Mouse (Mus musculus) NIH3T3 (cell line): ENCODE measurements around the gene Entpd3.

Source experiments
- DNase-seq: peaks from one replicate; pipeline ENCODE4 v3.0.0-alpha.2; 2012; ENCODE audit warnings: low read depth

Gene Entpd3

GRCm38 (mm10) chr9:120581941-120582618 lies 42.5 kb downstream of the Entpd3 start:
- peak; percentile 70 for DNase-seq

GRCm38 (mm10) chr9:120582619-120583308 lies 43.1 kb downstream of the Entpd3 start:
- DNase-seq: peak; percentile 93

DNA sequence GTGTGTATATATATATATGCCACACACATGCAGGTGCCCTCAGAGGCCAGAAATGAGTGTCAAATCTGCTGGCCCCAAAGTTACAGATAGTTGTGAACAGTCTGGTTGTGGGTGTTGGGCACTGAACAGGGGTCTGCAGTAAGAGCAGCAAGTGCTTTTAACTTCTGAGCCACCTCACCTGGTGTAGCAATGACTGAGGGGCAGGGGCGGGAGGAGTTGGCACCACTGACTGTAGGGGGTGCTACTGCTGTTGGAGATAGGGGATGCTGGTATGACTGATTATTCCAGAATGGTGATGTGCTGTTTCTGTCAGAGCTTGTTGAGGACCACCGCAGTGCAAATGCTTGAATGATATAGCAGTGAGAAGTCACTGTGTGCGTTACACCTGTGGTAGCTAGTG lies 43.7 kb downstream of the Entpd3 start:
- DNase-seq: no peak

DNA sequence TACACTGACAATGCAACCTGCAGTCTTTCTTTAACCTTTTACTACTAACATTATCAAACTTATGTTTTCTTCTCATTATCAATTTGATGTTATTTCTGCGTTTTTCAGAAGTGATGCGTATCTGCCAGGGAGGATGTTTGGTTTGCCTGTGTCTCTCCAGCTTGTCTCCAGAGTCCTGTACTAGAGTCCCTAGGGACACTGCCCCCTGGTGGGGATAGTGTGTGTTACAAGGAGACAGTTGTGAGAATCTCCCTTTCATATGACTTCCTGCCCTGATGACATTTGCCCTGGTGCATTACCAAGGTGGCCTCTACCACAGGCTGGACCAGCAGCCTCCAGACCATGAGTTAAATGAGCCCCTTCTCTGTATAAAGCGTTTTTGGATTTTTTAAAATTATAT lies 46.9 kb downstream of the Entpd3 start:
- peak; percentile 81 for DNase-seq

- peak; percentile 85 for DNase-seq
Measured at GRCm38 (mm10) chr9:120591490-120591889, 51.9 kb downstream of the Entpd3 start.

- DNase-seq: peak; percentile 63
Measured at GRCm38 (mm10) chr9:120593383-120594101, 53.9 kb downstream of the Entpd3 start.

- DNase-seq: no peak
Measured at GRCm38 (mm10) chr9:120594839-120595238, 55.2 kb downstream of the Entpd3 start.

GRCm38 (mm10) chr9:120595306-120595705 lies 55.7 kb downstream of the Entpd3 start:
- no peak for DNase-seq

DNA sequence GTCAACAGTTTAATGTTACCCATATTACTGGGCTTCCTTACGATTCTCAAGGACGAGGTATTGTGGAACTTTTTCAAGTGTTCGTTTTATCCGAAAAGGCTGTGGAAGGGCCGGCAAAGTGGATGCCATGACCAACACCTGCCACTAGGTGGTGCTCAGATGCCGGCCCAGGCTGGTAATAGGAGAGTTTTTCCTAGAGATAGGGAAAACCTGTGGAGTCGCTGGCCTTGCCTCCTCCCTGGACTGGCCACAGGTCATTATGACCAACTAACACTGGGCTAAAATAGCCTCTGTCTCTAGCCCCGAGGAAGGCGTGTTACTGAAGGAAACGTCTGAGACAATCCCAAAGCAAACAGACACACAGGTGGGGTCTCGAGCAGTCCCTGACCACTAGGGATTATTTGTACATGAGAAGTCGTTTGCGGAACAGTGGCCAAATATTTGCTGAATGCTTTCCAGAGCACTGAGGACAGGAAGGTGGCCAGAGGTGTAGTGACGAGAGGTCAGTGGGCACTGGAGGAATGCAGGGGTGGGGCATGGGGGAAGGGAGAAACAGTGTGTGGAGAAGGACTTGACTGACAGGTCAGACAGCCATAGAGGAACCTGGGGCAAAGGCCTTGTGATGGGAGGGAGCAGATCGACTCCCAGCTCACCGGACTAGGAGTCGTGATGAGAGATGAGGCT lies 62.0 kb downstream of the Entpd3 start:
- DNase-seq: peak; percentile 86

DNA sequence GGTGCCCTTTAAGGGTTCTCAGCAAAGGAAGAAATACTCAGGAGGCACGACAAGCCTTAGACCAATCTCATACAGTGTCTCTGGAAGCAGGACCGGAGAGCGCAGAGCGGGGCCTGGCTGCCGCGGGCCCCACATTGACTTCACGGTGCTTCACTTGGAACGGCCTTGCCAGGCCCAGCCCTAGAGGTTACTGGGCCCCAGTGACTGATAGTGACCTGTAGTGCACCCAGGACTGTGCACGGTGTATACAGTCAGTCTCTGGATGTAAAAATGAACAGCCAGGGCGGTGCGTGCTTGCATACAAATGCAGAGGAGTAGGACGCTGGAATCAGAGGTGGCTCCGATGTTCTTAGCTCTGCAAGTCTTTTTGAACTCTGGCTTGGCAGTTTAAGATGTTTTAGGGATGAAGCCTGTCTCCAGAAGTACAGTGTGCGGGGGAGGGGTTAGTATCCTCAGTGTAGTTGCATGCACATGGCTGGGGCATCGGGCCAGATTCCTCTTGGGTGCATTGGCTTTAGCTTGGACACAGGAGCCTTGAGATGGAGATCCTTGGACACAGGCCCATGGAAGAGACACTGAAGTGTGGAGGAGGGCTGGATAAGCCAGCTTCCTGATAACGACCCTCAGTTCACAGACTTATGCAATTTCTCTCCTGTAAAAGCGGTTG lies 62.7 kb downstream of the Entpd3 start:
- peak; percentile 78 for DNase-seq

DNA sequence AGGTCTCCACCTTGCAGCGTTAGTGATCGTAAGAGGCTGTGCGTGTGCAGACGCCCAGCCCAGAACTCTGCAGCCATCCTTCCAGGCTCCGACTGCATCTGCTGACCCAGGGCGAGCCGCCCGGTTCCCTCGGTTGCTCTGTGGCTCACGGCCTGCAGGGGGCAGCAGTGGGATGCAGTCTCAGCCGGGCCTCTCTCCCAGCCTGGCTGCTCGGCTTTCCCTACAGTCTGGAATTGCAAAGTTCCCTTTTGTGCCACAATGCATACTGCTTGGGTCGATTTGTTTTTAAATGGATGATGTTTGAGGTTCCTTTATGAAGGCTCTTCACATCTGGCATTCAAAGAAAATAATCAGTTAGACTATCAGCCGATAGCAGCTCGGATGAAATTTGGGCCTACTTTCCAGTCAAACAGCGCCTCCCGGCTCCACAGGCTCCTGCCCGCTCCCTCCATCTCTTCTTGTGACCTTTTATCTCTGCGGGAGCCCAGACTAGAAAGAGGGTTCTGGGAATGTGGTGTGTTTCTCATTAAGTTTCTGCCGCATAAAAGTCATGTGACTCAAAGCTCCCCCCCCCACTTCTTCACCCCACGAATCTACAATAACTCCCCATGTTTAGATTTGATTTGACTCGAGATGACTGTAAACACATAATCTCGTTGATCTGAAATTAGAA lies 63.4 kb downstream of the Entpd3 start:
- DNase-seq: peak; percentile 93

- no peak for DNase-seq
Measured at GRCm38 (mm10) chr9:120603512-120603908, 63.9 kb downstream of the Entpd3 start.

GRCm38 (mm10) chr9:120603956-120604355 lies 64.3 kb downstream of the Entpd3 start:
- DNase-seq: no peak

DNA sequence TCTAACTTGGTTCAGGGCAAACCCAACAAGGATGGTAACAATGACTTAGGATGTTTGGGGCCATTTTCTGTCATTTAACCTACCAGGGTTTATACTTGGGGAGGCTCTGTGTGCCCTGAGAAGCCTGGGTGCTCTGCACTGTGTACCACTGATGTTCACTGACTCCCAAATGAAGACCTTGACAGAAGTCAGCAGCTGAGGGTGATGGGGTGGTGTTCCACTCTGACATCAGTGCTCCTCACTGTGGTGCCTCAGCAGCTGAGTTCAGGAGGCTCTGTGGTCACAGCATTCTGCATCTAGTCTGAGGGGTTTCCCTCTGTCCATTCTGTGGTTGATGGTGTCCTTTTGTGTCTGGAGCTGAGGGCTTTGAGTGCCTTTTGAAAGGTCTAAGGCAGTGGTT lies 71.4 kb downstream of the Entpd3 start:
- no peak for DNase-seq

GRCm38 (mm10) chr9:120614059-120614458 lies 74.4 kb downstream of the Entpd3 start:
- no peak for DNase-seq
